Mouse (Mus musculus): Measurements from ENCODE around the gene Gpatch8. TPM values are rescaled to one million over a fixed set of nuclear protein-coding genes. Genes with fewer than 3 reads are reported as not detected.

The Gpatch8 gene
- 18.9 and 22.3 TPM in 2 replicates for polyA plus RNA-seq (2015; fragmentation: Nextera tagmentation; extraction: Ambion mirVana)

DNA sequence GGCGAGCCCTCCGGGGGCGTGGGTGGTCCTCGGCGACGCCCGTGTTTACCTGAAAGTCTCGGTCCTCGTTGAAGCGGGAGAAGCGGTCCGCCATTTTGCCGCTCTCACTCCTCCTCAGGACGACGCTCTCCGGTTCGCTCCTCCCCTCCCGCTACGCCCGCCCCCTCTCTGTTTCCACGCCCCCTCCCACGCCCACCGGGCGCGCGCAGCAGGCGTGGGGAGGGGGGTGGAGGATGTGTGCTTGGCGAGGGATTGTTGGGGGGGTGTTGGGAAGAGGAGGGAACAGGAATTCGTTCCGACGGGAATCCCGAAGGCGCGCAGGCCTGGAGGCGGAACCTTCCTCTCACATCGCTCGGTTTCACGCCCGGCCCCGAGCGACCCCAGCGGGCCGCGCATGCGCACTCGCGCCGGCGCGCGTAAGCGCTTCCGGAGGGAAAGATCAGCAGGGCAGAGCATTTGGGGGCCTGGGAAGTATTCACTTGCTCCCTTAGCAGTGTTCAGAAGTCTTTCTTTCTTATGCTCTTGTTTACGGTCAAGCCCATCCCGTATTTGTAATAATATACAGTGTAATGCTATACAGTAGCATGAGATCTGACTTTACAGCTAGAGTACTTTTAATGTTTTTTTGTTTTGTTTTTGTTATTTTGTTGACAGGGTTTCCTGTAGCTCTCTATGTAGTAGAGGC is at the start of gene Gpatch8:
Gene Gpatch8, minus strand, starts transcription at position 362 of the 685 bp plus-strand sequence.
- peak within 1 kb of the TSS; percentile 94 for H3K27ac ChIP-seq (ENCODE audit: low read depth, low read length)
- H3K9ac ChIP-seq (ENCODE audit: low read depth, low read length), result peak within 1 kb of the TSS; percentile 97
- under 1% methylated on average over 51 of the region's 55 CpGs for WGBS
- no peak for TF ChIP-seq CTCF (IDR thresholded peaks at IDR 0.05; ENCODE audit: low read depth)
- H3K4me1 ChIP-seq (replicated peaks; ENCODE audit: control insufficient read depth, insufficient read depth, low read length), result peaks cover 15% of the 10 kb centered on the region; the same call in 1 of the 2 replicates
- peak within 1 kb of the TSS; percentile 70 for H3K4me2 ChIP-seq (replicated peaks; ENCODE audit: low read depth)
- H3K4me3 ChIP-seq (ENCODE audit: low read depth, low read length), result peak within 1 kb of the TSS; percentile 99
- peak; percentile 88 for ATAC-seq
- no peaks in the 10 kb centered on the region for H3K9me3 ChIP-seq (ENCODE audit: control insufficient read depth)
- H3K36me3 ChIP-seq (ENCODE audit: control insufficient read depth, insufficient read depth), result no peaks in the 10 kb centered on the region
- H3K27me3 ChIP-seq (replicated peaks; ENCODE audit: control insufficient read depth, insufficient read depth, low read length), result no peaks in the 10 kb centered on the region

DNA sequence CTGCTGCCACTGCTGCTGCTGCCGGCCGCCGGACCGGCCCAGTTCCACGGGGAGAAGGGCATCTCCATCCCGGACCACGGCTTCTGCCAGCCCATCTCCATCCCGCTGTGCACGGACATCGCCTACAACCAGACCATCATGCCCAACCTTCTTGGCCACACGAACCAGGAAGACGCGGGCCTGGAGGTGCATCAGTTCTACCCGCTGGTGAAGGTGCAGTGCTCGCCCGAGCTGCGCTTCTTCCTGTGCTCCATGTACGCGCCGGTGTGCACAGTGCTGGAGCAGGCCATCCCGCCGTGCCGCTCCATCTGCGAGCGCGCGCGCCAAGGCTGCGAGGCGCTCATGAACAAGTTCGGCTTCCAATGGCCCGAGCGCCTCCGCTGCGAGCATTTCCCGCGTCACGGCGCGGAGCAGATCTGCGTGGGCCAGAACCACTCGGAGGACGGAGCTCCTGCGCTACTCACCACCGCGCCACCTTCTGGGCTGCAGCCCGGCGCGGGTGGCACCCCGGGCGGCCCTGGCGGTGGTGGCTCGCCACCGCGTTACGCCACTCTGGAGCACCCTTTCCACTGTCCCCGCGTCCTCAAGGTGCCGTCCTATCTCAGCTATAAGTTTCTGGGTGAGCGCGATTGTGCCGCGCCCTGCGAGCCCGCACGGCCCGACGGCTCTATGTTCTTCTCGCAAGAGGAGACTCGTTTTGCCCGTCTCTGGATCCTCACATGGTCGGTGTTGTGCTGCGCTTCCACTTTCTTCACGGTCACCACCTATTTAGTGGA is 48.8 kb upstream of the Gpatch8 start:
- ATAC-seq, result peak; percentile 41
- peak; percentile 49 for TF ChIP-seq CTCF (IDR thresholded peaks at IDR 0.05; ENCODE audit: low read depth)
- Histone ChIP-seq H3K4me3 (ENCODE audit: low read depth, low read length) (peak overlapping the region; percentile 66), H3K4me1 (replicated peaks; ENCODE audit: control insufficient read depth, insufficient read depth, low read length) (no peaks in the 10 kb centered on the region), H3K36me3 (ENCODE audit: control insufficient read depth, insufficient read depth) (no peaks in the 10 kb centered on the region), H3K4me2 (replicated peaks; ENCODE audit: low read depth) (peak overlapping the region; percentile 82), H3K9me3 (ENCODE audit: control insufficient read depth) (no peaks in the 10 kb centered on the region), H3K9ac (ENCODE audit: low read depth, low read length) (peak overlapping the region; percentile 58), H3K27me3 (replicated peaks; ENCODE audit: control insufficient read depth, insufficient read depth, low read length) (peaks cover 34% of the 10 kb centered on the region), H3K27ac (ENCODE audit: low read depth, low read length) (peak overlapping the region; percentile 77)
- WGBS, result under 1% methylated on average over 74 of the region's 74 CpGs

DNA sequence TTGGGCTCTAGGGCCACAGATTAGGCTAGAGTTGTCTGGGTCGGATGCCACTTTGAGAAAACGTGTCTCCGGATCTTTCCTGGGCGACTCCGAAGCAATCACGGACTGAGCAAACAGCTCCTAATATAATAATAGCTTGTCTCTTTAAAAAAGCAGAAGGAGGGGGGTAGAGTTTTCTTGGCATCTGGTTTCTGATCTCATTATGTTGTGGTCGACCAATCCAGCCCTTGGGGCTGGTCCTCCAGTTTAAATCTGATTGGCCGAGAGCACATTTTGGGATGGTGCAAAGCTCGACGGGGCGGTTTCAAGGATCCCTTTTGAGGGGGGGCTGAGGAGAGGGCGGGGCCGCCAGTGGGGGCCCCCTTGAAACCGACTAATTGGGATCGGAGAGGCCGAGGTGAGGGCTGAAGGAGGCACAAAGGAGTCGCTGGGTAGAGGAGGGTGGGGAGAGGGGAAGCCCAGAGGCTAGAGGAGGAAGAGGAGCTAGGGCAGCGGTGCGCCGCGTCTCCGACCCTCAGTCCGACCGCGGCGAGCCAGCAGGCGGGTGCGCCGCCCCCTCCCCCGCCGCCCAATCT is 47.9 kb upstream of the Gpatch8 start, which contains the start of gene Fzd2:
Gene Fzd2, plus strand, starts transcription at position 387 of the 575 bp plus-strand sequence.
- WGBS, result 0% methylated on average over 16 of the region's 31 CpGs

DNA sequence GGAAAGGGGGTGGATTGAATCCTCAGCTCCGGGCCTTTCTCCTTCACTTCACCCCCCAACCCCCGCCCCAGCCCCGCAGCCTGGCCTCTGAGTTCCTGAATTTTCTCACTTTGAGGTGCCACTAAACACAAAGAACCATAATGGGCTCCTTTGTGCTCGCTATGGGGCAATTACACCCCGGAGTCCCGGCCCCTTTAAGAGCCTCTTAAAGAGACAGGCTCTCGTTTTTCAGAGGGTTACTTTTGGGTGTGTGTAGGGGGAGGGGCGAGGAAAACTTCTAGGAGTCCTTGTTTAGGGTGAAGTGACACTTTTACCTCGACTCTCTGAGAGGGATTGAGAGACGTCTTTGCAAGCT is 47.3 kb upstream of the Gpatch8 start:
- no peaks in the 10 kb centered on the region for H3K36me3 ChIP-seq (ENCODE audit: control insufficient read depth, insufficient read depth)
- no peak for TF ChIP-seq CTCF (IDR thresholded peaks at IDR 0.05; ENCODE audit: low read depth)
- under 1% methylated on average over 10 of the region's 10 CpGs for WGBS
- H3K4me1 ChIP-seq (replicated peaks; ENCODE audit: control insufficient read depth, insufficient read depth, low read length), result no peaks in the 10 kb centered on the region
- no peak for ATAC-seq
- peak overlapping the region; percentile 66 for H3K4me3 ChIP-seq (ENCODE audit: low read depth, low read length)
- peak overlapping the region; percentile 73 for H3K27ac ChIP-seq (ENCODE audit: low read depth, low read length)
- no peaks in the 10 kb centered on the region for H3K9me3 ChIP-seq (ENCODE audit: control insufficient read depth)
- peaks cover 34% of the 10 kb centered on the region for H3K27me3 ChIP-seq (replicated peaks; ENCODE audit: control insufficient read depth, insufficient read depth, low read length)
- H3K9ac ChIP-seq (ENCODE audit: low read depth, low read length), result peak overlapping the region; percentile 18
- peak overlapping the region; percentile 82 for H3K4me2 ChIP-seq (replicated peaks; ENCODE audit: low read depth)

More for the DNA sequence above, 47.9 kb upstream of the Gpatch8 start, which contains the start of gene Fzd2:
- Histone ChIP-seq H3K9me3 (ENCODE audit: control insufficient read depth) (no peaks in the 10 kb centered on the region), H3K4me2 (replicated peaks; ENCODE audit: low read depth) (peak within 1 kb of the TSS; percentile 82), H3K4me1 (replicated peaks; ENCODE audit: control insufficient read depth, insufficient read depth, low read length) (no peaks in the 10 kb centered on the region), H3K27ac (ENCODE audit: low read depth, low read length) (peak within 1 kb of the TSS; percentile 77), H3K4me3 (ENCODE audit: low read depth, low read length) (peak within 1 kb of the TSS; percentile 66), H3K27me3 (replicated peaks; ENCODE audit: control insufficient read depth, insufficient read depth, low read length) (peaks cover 34% of the 10 kb centered on the region), H3K9ac (ENCODE audit: low read depth, low read length) (peak within 1 kb of the TSS; percentile 58), H3K36me3 (ENCODE audit: control insufficient read depth, insufficient read depth) (no peaks in the 10 kb centered on the region)
- no peak for TF ChIP-seq CTCF (IDR thresholded peaks at IDR 0.05; ENCODE audit: low read depth)
- ATAC-seq, result peak; percentile 82

DNA sequence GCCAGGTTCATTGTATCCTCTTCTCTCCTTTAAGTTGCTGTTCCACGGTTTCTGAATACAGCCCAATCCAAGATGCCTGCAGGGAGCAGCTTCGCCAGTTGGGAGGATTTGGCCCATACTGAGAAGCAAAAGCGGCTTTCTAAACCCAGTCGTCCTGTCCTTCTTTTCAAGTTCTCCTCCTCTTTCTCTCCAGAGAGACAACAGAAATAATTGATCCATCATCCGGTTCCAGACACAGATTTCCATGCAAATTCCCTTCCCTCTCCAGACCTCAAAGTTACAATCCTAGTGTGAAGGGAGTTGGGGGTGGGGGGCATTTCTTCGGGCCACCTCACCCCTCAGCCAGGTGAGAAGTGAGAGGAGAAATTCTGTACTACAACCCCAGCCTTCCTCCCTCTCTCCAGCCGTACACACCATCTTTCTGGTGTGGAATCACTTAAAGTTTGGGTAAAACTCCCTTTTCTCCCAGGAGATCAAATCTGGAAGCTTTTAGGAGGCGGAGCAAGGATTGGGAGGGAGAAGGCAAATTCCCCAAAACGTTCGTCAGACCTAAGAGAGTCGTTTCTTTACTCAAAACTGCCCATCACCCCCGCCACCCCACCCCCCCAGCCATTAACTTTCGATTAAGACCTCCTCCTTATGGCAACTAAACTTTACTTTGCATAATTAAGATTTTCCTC is 46.8 kb upstream of the Gpatch8 start:
- H3K36me3 ChIP-seq (ENCODE audit: control insufficient read depth, insufficient read depth), result no peaks in the 10 kb centered on the region
- no peak for ATAC-seq
- peaks cover 34% of the 10 kb centered on the region for H3K27me3 ChIP-seq (replicated peaks; ENCODE audit: control insufficient read depth, insufficient read depth, low read length)
- peak overlapping the region; percentile 73 for H3K27ac ChIP-seq (ENCODE audit: low read depth, low read length)
- H3K4me1 ChIP-seq (replicated peaks; ENCODE audit: control insufficient read depth, insufficient read depth, low read length), result no peaks in the 10 kb centered on the region
- 21% methylated on average over 13 of the region's 13 CpGs for WGBS
- peak overlapping the region; percentile 66 for H3K4me3 ChIP-seq (ENCODE audit: low read depth, low read length)
- H3K4me2 ChIP-seq (replicated peaks; ENCODE audit: low read depth), result peak overlapping the region; percentile 82
- peak overlapping the region; percentile 18 for H3K9ac ChIP-seq (ENCODE audit: low read depth, low read length)
- TF ChIP-seq CTCF (IDR thresholded peaks at IDR 0.05; ENCODE audit: low read depth), result no peak
- no peaks in the 10 kb centered on the region for H3K9me3 ChIP-seq (ENCODE audit: control insufficient read depth)

Data from intestine, postnatal 0 days (tissue).